Mouse (Mus musculus) hindbrain, embryonic 15.5 days (tissue): ENCODE results near the gene Gm21962. TPM values are rescaled to one million over a fixed set of nuclear protein-coding genes. Genes with fewer than 3 reads are reported as not detected.
"Not testable (repeated sequence)": the region's sequence is repeated elsewhere in the genome, so short reads cannot be mapped to it uniquely, and the experiment has no call there.

ENCODE experiments used
- ATAC-seq: fragments of 200-750 bp; cut with Nextera tagmentation; 2 replicates; pipeline ENCODE4 v1.8.0; 2017; ENCODE audit warnings: low read depth, moderate number of reproducible peaks, moderate TSS enrichment; ENCODE audit not compliant: low FRiP score
- H3K27ac ChIP-seq: fragments of 300-500 bp; sonication (generic); replicated peaks from 2 replicates; pipeline ENCODE4 v1.5.1; 2015; ENCODE audit warnings: mild to moderate bottlenecking, inconsistent platforms
- H3K27me3 ChIP-seq: fragments of 300-500 bp; sonication (generic); 2 replicates; pipeline ENCODE4 v1.6.1; 2015; ENCODE audit warnings: control low read depth, inconsistent platforms
- H3K36me3 ChIP-seq: fragments of 300-500 bp; sonication (generic); 2 replicates; pipeline ENCODE4 v1.6.1; 2015; ENCODE audit warnings: control low read depth, inconsistent platforms
- H3K4me1 ChIP-seq: fragments of 300-500 bp; sonication (generic); replicated peaks from 2 replicates; pipeline ENCODE4 v1.6.1; 2015; ENCODE audit warnings: control low read depth, inconsistent platforms
- H3K4me2 ChIP-seq: fragments of 300-500 bp; sonication (generic); 2 replicates; pipeline ENCODE4 v1.6.1; 2015; ENCODE audit warnings: moderate library complexity, mild to moderate bottlenecking, inconsistent platforms
- H3K4me3 ChIP-seq: fragments of 300-500 bp; sonication (generic); 2 replicates; pipeline ENCODE4 v1.5.1; 2015; ENCODE audit warnings: mild to moderate bottlenecking, inconsistent platforms
- H3K9ac ChIP-seq: fragments of 300-500 bp; sonication (generic); 2 replicates; pipeline ENCODE4 v1.6.1; 2015; ENCODE audit warnings: inconsistent platforms
- H3K9me3 ChIP-seq: fragments of 300-500 bp; sonication (generic); 2 replicates; pipeline ENCODE4 v1.6.1; 2016; ENCODE audit warnings: control low read depth, inconsistent platforms
- WGBS: fragments of 180-500 bp; shearing (Covaris S2); methylation state at CpG from one replicate; pipeline ENCODE4 v1.1.7; 2015; 5-methylcytosine and 5-hydroxymethylcytosine counted together
- polyA plus RNA-seq: library from polyadenylated mRNA; unstranded; fragments of >200 nt; fragmentation: Nextera tagmentation; extraction: Ambion mirVana; gene quantifications from 2 replicates; pipeline ENCODE4 v1.2.1, GENCODE M21; 2015

Gene Gm21962
- polyA plus RNA-seq = not detected in 2 replicates

DNA sequence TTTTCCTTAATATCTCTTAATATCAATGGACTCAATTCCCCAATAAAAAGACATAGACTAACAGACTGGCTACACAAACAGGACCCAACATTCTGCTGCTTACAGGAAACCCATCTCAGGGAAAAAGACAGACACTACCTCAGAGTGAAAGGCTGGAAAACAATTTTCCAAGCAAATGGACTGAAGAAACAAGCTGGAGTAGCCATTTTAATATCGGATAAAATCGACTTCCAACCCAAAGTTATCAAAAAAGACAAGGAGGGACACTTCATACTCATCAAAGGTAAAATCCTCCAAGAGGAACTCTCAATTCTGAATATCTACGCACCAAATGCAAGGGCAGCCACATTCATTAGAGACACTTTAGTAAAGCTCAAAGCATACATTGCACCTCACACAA is at the start of gene Gm21962:
TSS of gene Gm21962 (plus strand) at position 301 of the 400 bp plus-strand sequence.
- H3K27me3 ChIP-seq, H3K27ac ChIP-seq, H3K9me3 ChIP-seq, H3K9ac ChIP-seq, H3K36me3 ChIP-seq, H3K4me1 ChIP-seq, ATAC-seq, H3K4me2 ChIP-seq, H3K4me3 ChIP-seq: not testable (repeated sequence)
- WGBS = no CpG with 5 or more reads among the region's 3 CpGs

DNA sequence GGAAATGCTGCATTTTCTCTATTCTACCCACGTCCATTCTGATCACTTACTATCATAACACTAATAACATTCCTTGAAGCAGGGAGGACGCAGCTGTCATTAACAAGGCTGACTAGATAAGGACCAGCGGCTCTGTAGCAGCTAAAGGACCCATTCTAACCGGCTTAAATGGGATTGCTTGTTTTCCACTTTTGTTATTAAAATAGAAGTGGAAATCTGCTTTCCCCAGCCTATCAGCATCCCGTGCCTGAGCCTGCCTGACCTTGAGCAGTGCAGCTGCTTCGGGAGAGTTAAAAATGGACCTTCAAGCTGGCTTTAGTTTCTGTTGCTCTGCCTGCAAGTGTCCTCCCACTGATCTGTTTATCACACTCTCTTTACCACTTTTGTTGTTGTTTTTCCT is 49.2 kb upstream of the Gm21962 start:
- no peak overlapping the region for H3K27ac ChIP-seq
- no peaks in the 10 kb centered on the region for H3K9me3 ChIP-seq
- H3K4me1 ChIP-seq = peaks cover 15% of the 10 kb centered on the region
- peaks cover 17% of the 10 kb centered on the region; the same call in 1 of the 2 replicates for H3K27me3 ChIP-seq
- no peaks in the 10 kb centered on the region for H3K36me3 ChIP-seq
- no peak overlapping the region for H3K9ac ChIP-seq
- H3K4me3 ChIP-seq = no peak overlapping the region
- ATAC-seq = no peak
- no peak overlapping the region for H3K4me2 ChIP-seq
- 46% methylated on average over 6 of the region's 6 CpGs for WGBS

DNA sequence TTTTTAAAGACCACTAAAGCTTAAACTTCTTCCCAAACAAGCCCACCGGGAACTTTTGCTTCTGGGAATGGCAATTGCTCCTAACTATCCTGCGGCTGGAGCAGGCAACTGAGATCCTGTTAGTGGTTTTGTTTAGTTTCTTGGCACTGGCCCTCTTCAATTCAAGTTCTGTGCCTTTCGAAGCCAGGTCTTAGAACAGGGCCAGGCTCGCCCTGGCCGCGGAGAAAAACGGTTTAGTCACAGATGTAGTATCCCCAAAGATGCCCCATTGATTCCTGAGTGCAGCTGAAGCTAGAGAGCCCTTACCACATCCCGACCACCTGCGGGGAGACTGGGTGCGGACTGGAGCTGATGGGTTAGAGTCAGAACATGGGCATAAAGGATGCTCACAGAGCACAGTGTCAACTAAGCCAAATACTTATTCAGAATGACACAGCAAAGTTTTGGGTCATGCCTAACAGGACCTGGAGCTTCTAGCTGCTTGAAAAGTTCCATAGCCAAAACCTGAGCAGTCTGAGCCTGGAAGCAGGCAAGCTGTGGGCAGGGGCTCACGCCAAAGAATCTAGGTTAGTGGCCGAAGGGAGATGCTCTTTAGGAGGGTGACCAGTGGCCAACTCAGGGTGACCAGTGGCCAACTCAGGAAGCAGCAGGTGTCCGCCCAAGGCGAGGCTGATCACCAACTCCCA is 48.3 kb upstream of the Gm21962 start:
- Histone ChIP-seq H3K27me3 (peaks cover 17% of the 10 kb centered on the region; the same call in 1 of the 2 replicates), H3K9me3 (no peaks in the 10 kb centered on the region), H3K27ac (no peak overlapping the region), H3K4me2 (peak overlapping the region; percentile 83), H3K36me3 (no peaks in the 10 kb centered on the region), H3K4me1 (peaks cover 15% of the 10 kb centered on the region), H3K9ac (0 out of 2 replicates have a peak overlapping the region, but pooled peaks have one; percentile 23), H3K4me3 (peak overlapping the region; percentile 45)
- WGBS = 26% methylated on average over 14 of the region's 14 CpGs
- ATAC-seq = peak; percentile 66; the same call in 1 of the 2 replicates

DNA sequence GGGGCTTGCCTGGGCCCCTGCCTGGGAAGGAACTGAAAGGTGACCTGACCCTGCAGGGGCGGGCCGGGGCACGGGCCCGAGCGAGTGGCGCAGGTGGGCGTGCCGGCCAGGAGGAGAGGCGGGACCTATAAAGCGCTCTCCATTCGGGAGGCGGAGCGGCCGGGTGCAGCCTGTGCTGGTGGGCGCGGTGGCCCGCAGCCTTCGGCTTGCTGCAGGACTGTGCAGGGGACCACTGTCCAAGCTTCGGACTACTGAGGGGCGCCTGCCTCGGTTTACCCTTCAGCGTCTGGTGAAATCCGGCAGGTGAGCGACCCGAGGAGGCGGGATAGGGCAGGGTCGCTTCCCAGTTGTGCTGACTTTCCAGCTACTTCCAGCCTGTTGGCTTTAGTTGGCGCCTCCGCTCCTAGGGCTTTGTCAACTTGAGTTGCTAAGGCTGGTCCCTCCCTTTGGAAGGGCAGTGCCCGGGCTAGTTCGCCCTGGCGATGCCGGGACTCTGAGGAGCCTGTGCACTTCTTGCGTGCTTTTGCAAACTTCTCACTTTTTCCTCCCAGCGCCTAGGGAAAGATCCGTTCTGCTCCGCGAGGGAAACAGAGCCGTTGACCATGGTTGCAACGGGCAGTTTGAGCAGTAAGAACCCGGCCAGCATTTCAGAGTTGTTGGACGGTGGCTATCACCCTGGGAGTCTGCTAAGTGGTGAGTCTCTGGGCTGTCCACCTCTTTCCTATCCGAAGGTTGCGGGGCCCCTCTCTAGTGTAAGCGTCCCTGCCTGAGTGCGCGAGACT is 47.6 kb upstream of the Gm21962 start:
- H3K4me3 ChIP-seq = peak overlapping the region; percentile 45
- peak overlapping the region; percentile 83 for H3K4me2 ChIP-seq
- H3K36me3 ChIP-seq = no peaks in the 10 kb centered on the region
- peaks cover 17% of the 10 kb centered on the region; the same call in 1 of the 2 replicates for H3K27me3 ChIP-seq
- peak; percentile 91 for ATAC-seq
- H3K9me3 ChIP-seq = no peaks in the 10 kb centered on the region
- H3K4me1 ChIP-seq = peaks cover 15% of the 10 kb centered on the region
- under 1% methylated on average over 38 of the region's 47 CpGs for WGBS
- H3K9ac ChIP-seq = peak overlapping the region; percentile 23; the same call in 1 of the 2 replicates
- H3K27ac ChIP-seq = no peak overlapping the region

DNA sequence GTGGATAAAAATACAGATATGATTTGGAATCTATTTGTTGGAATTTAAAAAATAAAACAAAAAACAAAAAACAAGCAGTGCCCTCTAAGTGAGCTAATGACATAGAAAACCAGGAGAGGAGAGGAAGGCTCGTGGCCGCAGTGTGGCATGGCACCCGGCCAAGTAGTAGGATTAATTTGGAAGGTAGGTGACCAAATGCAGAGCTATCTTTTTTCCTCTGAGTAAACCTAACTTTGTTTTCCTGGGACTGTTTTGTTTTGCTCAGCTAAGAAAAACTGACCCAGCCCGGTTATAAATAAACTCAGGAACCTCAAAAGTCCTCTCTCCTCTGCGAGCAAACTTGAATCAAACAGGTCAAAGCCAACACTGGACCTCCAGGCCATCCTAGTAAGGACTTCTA is 46.3 kb upstream of the Gm21962 start:
- H3K4me2 ChIP-seq = no peak overlapping the region
- no peak overlapping the region for H3K4me3 ChIP-seq

DNA sequence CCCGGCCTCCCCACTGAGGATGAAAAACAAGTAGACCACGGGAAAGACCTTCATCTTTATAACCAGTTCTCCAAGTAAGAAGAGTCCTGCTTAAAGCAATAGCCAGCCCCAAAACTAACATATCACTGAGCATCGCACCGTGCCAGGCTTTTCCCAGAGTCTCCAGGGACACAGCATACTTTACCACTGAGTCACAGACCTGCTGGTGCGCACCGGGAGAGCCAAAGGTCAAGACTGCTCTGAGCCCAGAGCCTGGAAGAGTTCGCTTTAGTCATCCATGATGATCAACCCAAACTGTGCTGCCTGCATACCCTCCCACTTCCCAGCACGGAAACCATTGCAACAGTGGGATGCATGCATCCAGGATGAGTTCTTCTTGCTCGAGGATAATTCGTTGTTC is 37.6 kb upstream of the Gm21962 start:
- ATAC-seq = no peak
- Histone ChIP-seq H3K4me1 (no peaks in the 10 kb centered on the region), H3K4me3 (no peak overlapping the region), H3K36me3 (no peaks in the 10 kb centered on the region), H3K4me2 (no peak overlapping the region), H3K9me3 (no peaks in the 10 kb centered on the region), H3K9ac (no peak overlapping the region), H3K27ac (no peak overlapping the region), H3K27me3 (no peaks in the 10 kb centered on the region)
- 84% methylated on average over 10 of the region's 10 CpGs for WGBS

More for the DNA sequence above, 46.3 kb upstream of the Gm21962 start:
- peaks cover 17% of the 10 kb centered on the region; the same call in 1 of the 2 replicates for H3K27me3 ChIP-seq
- H3K4me1 ChIP-seq = peaks cover 15% of the 10 kb centered on the region
- H3K27ac ChIP-seq = no peak overlapping the region
- no peak for ATAC-seq
- 75% methylated on average over 5 of the region's 5 CpGs for WGBS
- no peak overlapping the region for H3K9ac ChIP-seq
- no peaks in the 10 kb centered on the region for H3K36me3 ChIP-seq
- H3K9me3 ChIP-seq = no peaks in the 10 kb centered on the region

DNA sequence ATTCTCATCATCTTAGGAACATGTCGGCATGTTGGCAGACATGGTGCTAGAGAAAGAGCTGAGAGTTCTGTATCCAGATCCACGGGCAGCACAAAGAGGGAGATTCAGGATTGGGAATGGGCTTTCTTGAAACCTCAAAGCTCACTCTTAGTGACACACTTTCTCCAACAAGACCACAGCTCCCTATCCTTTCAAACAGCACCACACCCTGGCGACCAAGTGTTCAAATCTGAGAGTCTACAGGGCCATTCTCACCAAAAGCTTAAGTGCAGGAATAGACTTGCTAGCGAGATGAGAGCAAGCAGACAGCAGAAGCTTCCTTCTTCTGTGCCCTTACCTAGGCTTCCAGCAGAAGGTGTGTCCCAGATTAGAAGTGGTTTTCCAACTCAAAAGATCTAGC is 34.8 kb upstream of the Gm21962 start:
- no peak for ATAC-seq
- Histone ChIP-seq H3K9ac (no peak overlapping the region), H3K27ac (no peak overlapping the region), H3K4me2 (no peak overlapping the region), H3K9me3 (no peaks in the 10 kb centered on the region), H3K4me3 (no peak overlapping the region), H3K4me1 (no peaks in the 10 kb centered on the region), H3K36me3 (no peaks in the 10 kb centered on the region), H3K27me3 (no peaks in the 10 kb centered on the region)
- WGBS = 86% methylated on average over 4 of the region's 4 CpGs

DNA sequence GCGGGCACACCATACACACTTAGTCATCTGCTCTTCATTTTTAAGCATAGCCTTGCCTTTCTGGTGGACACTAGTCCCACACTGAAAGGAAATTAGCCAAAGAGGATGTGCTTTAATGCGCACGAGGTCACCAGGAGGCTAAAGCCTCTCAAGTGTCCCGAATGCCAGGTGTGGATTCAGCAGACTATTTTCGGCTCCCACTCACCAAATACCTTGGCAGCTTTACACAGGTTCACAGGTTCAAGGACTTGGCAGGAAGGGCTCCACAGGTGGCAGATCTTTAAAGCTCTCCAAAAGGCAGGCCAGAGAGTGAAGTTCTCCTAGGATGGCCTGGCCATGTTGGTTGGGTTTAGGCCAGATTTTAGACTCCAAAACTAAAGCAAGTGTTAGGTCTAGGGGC is 30.1 kb upstream of the Gm21962 start:
- 92% methylated on average over 5 of the region's 5 CpGs for WGBS
- Histone ChIP-seq H3K9ac (no peak overlapping the region), H3K27me3 (no peaks in the 10 kb centered on the region), H3K4me1 (no peaks in the 10 kb centered on the region), H3K36me3 (no peaks in the 10 kb centered on the region), H3K4me3 (no peak overlapping the region), H3K27ac (no peak overlapping the region), H3K4me2 (no peak overlapping the region), H3K9me3 (no peaks in the 10 kb centered on the region)
- ATAC-seq = no peak

DNA sequence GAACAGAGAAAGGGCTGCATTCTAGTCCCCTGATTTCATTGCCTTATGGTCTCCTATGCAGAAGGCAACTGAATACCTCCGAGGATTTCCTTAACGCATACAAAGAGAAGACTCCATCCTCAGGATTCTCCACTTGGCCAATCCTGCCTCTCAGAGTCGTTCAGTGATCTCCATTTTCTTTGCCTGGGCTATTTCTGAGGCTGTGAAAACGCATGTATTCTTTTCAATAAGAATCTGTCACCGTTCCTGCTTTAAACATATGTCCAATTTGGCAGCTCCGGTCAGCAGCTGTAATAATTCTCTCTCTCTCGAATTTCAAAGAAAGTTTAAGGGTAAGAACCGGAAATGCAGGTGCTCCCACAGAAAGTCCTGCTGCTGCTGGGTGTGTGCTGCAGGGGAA is 29.2 kb upstream of the Gm21962 start:
- H3K9ac ChIP-seq = no peak overlapping the region
- no peak overlapping the region for H3K4me3 ChIP-seq
- ATAC-seq = no peak
- no peaks in the 10 kb centered on the region for H3K9me3 ChIP-seq
- WGBS = 42% methylated on average over 8 of the region's 8 CpGs
- H3K4me2 ChIP-seq = no peak overlapping the region
- no peaks in the 10 kb centered on the region for H3K36me3 ChIP-seq
- no peak overlapping the region for H3K27ac ChIP-seq
- H3K4me1 ChIP-seq = no peaks in the 10 kb centered on the region
- no peaks in the 10 kb centered on the region for H3K27me3 ChIP-seq

DNA sequence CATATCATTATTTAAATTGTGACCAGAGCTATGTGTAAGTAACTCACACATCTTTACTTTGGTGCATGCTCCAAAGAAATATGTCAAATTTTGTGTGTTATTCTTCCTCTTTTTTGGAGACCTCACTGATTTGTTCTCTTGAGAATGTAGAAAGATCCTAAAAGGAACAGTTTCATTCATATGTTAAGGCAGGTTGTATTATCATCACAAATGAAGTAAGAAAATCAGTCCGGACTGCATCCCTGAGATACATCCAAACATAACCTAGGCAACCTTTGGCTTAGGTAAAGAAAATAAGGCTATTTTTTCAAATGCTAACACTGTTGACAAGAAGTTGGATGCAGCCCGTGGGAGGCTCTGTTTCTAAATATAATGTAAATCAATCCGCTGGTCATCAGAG is 28.8 kb upstream of the Gm21962 start:
- Histone ChIP-seq H3K27me3 (no peaks in the 10 kb centered on the region), H3K9ac (no peak overlapping the region), H3K27ac (no peak overlapping the region), H3K4me1 (no peaks in the 10 kb centered on the region), H3K9me3 (no peaks in the 10 kb centered on the region), H3K36me3 (no peaks in the 10 kb centered on the region), H3K4me3 (no peak overlapping the region), H3K4me2 (no peak overlapping the region)
- no peak for ATAC-seq
- WGBS = 52% methylated on average over 3 of the region's 3 CpGs

DNA sequence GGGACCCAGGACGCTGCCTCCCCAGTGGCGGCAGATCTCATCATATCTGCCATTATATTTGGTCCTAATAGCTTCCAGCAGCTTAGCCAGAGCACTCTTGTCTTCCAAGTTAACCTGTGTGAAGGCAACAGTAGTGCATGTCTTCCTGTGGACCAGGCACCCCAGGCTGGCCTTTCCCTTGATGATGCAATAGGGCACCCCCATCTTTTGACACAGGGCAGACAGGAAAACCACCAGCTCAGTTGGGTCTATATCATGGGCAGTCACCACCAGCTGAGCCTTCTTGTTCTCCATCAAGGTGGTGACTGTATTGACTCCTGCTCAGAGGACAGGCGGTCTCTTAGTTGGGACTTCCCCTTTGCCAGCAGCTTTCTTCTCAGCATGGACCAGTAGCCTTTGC is 27.2 kb upstream of the Gm21962 start:
- WGBS = 96% methylated on average over 3 of the region's 3 CpGs
- H3K4me2 ChIP-seq = no peak overlapping the region
- no peak overlapping the region for H3K4me3 ChIP-seq
- ATAC-seq = no peak
- H3K27ac ChIP-seq = no peak overlapping the region
- no peaks in the 10 kb centered on the region for H3K36me3 ChIP-seq
- no peaks in the 10 kb centered on the region for H3K27me3 ChIP-seq
- no peaks in the 10 kb centered on the region for H3K4me1 ChIP-seq
- no peak overlapping the region for H3K9ac ChIP-seq
- H3K9me3 ChIP-seq = no peaks in the 10 kb centered on the region

DNA sequence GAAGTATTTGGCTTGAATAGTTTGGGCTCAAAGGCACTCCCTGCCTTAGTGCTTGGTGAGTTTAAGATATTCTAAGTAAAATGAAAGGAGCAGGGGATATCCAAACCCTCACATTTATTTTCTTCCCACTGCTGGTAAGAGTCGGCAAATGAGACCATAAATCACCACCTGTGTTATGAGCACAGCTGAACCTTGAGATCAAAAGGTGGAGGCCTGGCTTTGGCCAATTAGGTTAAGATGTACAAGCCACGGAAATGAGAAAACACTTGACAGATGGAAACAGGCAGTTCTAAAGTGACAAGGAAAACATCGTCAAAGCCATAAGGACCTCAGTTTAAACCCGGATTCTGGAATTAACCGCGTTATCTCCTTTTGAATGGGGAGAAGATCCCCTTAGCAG is 26.4 kb upstream of the Gm21962 start:
- Histone ChIP-seq H3K9ac (no peak overlapping the region), H3K27ac (no peak overlapping the region), H3K4me3 (no peak overlapping the region), H3K4me1 (no peaks in the 10 kb centered on the region), H3K36me3 (no peaks in the 10 kb centered on the region), H3K9me3 (no peaks in the 10 kb centered on the region), H3K4me2 (no peak overlapping the region), H3K27me3 (no peaks in the 10 kb centered on the region)
- ATAC-seq = no peak
- WGBS = 83% methylated on average over 6 of the region's 6 CpGs
